Mouse (Mus musculus) ES-CJ7 (cell line): Measurements from ENCODE around the gene Cd53.

Experiments
- DNase-seq: peaks from one replicate; pipeline ENCODE4 v3.0.0; 2011; ENCODE audit warnings: low read depth, low spot score

The Cd53 gene

DNA sequence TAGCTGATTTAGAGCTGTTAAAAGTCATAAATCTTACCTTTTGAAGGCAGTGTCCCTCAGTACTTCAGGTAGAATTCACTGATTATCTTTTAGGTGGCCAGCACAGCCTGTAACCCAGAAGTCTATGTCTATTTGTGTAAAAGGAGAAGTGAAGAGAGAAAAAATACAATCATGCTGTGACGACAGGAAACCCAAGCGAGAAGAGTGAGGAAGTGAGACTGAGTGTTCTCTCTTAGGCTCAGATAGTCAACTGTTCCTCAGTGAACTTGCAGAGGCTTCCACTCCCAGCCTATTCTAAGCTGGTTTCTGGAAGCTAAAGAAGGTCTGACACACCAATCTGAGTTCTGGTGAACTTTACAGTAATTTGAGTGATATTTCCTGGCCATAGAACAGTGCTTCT lies at the start of gene Cd53:
Gene Cd53 (minus strand): TSS at position 220 of the 400 bp plus-strand sequence.
- no peak for DNase-seq

DNA sequence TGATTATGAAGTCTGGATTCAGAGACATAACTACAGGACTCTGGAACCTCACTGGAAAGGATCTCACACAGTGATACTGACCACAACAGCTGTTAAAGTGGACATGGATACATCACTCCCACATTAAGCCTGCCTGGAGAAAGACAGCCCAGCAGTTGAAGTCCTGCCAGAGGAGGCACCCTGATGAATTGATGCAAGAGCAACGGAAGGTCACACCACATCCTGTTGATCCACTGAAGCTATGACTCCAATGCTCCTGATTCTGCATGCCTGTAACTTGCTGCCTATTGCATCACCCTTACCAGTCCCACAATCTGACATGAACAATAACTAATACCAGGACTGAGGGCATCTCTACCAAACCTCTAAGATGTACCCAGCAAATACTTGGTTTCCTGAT lies 42.2 kb upstream of the Cd53 start:
- no peak for DNase-seq

DNA sequence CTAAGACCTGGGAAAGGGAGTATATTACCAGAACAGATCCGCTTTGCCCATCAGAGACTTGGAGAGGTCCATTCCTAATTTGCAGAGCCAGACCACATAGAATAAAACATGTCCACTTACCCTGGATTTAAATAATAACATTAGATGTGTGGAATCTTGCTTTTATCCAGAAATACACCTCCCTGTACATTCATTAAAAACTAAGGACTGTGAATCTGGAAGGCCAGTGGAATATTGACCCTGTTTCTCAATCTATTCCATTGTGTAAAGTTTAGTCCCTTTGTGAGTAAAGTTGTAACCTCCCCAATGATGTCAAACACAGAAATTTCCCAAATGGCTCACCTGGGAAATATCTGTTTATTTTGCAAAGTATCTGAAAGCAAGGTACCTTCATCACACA lies 36.2 kb upstream of the Cd53 start, which contains the start of gene Olfr266:
Gene Olfr266 (minus strand): TSS at position 101 of the 400 bp plus-strand sequence.
- DNase-seq = no peak

DNA sequence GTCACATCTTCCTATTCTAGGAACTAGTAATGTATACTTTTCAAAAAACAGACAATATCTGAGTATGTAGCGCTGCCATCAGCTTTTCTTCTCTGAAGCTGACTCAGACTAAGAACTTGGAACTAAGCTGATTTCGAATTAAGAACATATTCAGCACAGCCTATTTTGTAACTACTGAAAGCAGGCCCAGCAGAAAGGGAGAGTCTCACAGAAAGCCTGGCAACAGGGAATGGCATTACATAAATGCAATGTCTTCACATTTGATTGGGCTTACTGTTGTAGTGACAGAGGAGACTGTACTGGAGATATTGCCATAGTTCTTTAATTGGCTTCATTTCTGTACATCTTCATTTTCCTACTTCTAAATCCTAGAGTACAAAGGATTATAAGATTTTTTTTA lies 27.7 kb upstream of the Cd53 start:
- no peak for DNase-seq

DNA sequence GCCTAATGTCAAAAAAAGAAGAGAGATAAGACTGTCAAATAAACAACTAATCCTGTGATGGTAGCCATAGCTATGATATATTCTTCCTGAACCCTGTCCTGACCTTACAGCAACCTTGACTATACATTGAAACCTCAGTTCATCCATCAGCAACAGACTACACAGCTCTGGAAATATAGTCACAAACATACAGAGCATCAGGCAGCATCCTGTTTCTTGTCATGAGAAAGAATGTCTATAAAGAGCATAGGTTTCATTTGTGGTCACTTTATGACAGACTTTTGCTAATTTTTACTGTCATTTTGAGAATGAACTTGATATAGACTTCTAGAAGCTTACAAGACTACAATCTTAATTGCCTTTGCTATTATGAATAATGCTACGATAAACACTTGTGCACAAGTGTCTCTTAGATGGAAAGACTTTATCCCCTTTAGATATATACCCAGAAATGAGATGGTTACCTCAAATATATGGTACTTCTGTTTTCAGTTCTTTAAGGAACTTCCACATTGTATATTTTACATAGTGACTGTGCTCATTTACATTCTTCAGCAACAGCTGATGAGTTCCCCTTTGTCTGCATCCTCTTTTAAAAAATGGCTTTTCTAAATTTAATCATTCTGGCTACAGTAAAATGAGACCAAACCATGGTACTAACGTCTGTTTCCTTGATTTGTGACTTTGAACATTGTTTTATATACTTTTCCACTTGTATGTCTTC lies 19.2 kb upstream of the Cd53 start:
- DNase-seq = no peak

DNA sequence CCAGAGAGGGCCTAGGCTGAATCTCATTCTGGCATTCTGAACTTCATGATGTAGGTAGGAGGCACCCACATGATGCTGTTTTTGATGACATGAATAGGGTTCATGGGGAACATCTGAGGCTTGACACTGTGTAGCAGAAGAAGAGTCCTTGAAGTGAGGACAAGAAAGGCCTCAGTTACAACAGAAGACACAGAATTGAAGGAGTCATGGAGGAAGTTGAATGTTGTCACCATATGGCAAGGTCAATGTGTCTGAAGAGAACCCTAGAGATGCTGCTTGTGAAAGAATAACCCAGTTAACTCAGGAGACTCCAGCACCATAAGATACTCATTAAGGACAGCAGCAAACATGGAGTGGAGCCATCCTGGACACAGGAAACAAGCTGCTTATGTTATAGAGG lies 8.1 kb upstream of the Cd53 start:
- DNase-seq = no peak

DNA sequence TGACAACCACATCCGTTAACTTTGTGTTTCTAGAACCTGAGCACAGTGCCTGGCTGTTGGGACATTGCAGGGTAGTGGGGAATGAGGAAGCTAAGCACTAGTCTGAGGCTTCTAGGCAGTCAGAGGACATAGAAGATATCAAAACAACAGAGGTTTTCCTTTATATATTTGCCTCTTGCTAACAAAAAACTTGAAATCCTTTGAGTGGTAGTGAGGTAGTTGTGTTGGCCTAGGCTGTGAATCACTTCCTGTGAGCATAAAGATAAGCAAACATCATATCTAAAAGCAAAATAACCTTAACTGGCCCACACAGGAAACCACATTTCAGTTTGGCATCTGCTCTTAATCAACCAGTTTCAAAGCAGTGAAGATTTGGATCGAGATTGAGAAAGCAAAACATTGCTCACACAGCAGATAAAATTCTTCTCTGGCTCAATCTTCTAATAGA lies 1.5 kb downstream of the Cd53 start:
- DNase-seq = no peak

DNA sequence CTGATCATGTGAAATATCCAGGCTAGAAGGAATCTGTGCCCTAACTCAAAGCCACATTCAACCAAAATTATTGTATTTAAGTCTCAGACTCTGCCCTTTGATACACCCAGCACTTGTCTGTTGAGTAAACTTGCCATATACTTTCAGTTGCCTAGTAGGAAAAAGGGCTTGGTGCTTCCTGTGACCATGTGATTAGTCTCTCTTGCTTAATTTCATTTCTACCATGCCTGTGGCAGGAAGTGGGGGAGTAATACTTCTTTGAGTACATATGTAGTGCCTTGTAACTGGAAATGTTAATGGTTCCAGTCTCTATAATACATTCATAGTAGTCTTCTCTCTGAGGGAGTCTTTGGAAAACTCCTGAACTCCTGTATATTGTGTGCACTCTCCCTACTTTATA lies 2.0 kb downstream of the Cd53 start:
- no peak for DNase-seq

DNA sequence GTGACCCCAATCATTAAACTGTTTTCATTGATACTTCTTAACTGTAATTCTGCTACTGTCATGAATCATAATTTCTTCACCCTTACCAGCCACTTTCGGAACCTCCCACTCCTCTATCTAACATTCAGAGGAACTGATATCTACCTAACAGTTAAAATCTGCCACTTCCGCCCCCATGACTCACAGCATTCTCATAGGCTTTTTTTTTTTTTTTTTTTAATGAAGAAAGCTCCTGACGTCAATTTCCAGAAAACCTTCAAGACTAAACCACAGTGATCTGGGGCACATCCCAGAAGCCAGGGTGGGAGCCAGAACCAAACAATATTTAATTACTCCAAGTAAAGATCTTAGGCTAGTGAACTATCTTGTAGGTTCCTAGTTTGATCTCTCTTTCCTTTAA lies 4.8 kb downstream of the Cd53 start:
- no peak for DNase-seq

DNA sequence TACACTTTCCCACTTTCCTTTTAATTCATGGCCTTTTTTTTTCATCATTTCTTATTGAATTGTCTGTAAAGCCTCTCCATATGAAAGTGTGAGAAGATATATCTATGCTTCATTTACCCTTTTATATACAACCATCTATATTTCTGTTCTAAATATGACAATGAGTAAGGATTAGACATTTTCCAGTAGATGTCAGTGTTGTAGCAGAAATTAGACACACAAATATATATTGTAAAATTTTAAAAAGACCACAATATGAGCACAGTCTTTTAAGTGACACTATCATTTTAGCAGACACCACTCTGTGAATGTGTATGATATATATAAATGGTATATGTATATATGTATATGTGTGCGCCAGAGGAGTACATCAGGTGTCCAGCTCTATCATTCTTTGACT lies 18.1 kb downstream of the Cd53 start:
- no peak for DNase-seq

DNA sequence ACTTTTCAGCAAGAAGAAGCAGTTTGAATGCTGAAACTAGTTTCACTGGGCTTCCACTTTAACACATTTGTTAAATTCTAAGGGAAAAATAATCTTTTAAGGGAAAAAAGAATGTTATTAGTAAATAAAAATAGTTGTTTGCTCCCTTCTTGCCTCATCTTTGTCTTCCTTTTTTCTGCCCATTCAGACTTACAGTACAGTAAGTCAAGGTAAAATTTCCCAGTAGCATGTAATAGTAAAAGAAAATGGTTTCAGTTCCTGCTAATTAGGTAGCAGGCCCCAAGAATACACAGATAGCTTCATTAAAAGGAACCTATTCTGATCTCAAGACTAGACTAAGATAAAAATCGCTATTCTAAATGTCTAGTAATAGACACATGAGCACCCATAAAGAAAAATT lies 34.1 kb downstream of the Cd53 start:
- DNase-seq = no peak

DNA sequence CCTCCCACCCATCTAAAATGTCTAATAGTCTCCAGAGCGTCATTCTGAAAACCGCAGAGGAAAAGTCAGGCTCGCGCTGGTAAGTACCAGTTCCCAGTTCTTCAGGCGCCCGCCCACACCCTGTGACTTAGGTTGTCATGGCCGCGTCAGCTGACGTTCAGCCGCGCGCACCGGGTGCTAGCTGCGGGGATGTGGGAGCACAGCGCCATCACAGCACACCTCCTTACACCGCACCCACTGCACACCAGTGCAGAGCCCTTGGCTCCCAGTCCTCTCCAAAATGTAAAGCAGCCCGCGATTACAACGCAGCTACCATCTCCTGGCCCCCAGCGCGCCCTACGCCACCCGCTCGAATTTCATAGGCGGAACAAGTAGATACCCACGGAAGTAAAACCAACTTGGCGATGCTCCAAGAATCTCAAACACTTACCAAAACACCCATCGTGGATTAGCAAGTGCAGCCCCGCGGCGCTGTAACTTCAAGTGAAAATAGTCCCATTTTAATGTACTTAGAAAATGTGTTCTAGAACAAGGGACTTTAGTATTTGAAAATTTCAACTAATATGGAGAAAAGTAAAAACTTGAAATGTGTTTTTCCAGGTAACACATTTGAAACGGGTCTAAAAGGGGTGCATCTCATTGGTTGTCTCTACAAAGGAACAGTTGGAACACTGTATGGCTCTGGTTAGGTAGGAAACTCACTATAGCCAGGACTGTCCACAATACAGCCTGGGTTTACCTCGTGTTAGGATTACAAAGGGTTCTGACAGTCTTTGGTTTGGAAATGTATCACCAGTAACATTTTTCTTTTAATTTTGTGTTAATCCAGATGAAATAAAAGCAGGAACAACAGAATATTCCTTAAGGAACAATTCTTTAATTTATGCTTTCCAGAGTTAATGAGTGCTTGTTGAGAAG lies 67.7 kb downstream of the Cd53 start:
- DNase-seq = peak; percentile 92

DNA sequence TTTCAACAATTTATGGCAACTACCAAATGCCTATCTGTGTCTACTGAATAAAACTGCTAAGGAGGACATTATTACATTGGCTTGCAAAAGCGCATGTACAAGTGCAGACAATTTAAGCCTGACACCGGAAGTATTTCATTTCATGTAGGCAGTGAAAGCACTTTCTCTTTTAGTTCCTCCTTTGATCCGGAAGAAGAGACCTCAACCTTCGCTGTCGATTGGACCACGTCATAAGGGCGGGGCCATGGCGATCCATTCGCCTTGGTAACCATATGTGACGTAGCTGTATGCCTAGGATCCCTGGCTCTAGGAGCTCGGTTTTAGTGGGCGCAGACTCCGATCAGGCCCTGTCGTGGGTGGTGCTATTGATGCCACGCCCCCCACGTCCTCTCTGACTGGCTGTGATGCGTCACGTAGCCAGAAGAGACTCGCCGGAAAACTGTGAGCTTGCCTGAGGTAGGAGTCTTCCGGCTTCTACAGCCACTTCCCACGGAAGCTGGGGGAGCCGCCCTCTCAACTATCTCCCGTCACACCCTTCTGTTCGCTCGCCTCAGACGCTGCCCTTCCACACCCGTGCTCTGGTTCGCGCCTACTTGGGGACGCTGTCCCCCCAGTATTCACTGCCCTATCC lies 68.4 kb downstream of the Cd53 start:
- peak; percentile 100 for DNase-seq
